In the genomic region with DNA sequence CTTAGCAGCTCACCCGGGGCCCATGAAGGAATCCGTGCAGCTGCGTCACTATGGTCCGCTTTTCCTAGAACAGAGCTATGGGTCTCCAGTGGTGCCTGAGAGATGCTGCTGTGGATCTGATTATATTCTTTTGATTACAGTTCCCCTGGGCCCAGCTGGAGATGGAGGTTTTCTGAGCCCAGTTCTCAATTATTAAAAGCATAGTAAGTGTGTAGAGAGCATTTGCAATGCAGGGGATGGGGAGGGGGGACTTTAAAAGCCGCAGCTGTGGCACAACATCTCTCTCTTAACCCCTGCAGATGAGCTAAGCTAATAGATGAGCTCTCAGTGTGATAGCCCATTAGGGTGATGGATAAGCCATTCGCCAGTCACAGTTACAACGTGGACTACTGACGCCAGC, we compare ENCODE assay signal across 21 mouse cellular contexts.
A peak's percentile ranks its signal among the peaks of the same experiment; 100 is the strongest.
DNase-seq lines count a peak whose midpoint lies in the region; ATAC-seq lines count a peak whose summit lies in the region.
"Had no signal": no experiment of that assay in that cellular context is flagged by ENCODE, and none has a peak within 500 bp of the region (broad histone marks: within the 10 kb centered on the region; RNA-seq: fewer than 3 reads in every experiment).

No protein-coding gene starts in this region.

- WGBS in neural tube, embryonic 11.5 days: 61% methylated on average over 8 of the region's 8 CpGs
- WGBS in hindbrain, embryonic 11.5 days: 68% methylated on average over 8 of the region's 8 CpGs
- 25% methylated on average over 8 of the region's 8 CpGs for WGBS in neural tube, embryonic 14.5 days

- H3K27me3 ChIP-seq in neural tube, embryonic 11.5 days (ENCODE audit: control insufficient read depth, insufficient read depth, low read length): no peaks in the 10 kb centered on the region
- H3K27me3 ChIP-seq in hindbrain, embryonic 11.5 days (ENCODE audit: control insufficient read depth, insufficient read depth, low read length): no peaks in the 10 kb centered on the region
- H3K27me3 ChIP-seq in neural tube, embryonic 14.5 days (ENCODE audit: control insufficient read depth, insufficient read depth, low read length): no peaks in the 10 kb centered on the region
- H3K27me3 ChIP-seq: embryonic facial prominence, embryonic 15.5 days had no signal

- no peak overlapping the region for H3K9ac ChIP-seq in neural tube, embryonic 11.5 days (ENCODE audit: low read length)
- H3K9ac ChIP-seq in hindbrain, embryonic 11.5 days (ENCODE audit: low read depth, low read length): no peak overlapping the region
- H3K9ac ChIP-seq in neural tube, embryonic 14.5 days (replicated peaks; ENCODE audit: low read depth, low read length): no peak overlapping the region
- H3K9ac ChIP-seq: embryonic facial prominence, embryonic 15.5 days; heart, embryonic 12.5 days had no signal

- DNase-seq in neural tube, embryonic 11.5 days (ENCODE audit: low spot score): peak; percentile 39
- no peak for DNase-seq in neural tube, embryonic 10.5 days (ENCODE audit: extremely low spot score, low spot score)
- peak; percentile 25 for DNase-seq in hindbrain, embryonic 11.5 days (ENCODE audit: low spot score)
- peak; percentile 43 for DNase-seq in mesoderm, embryonic 11.5 days (ENCODE audit: low read depth, low spot score)
- DNase-seq in embryo, embryonic 11 days: no peak
- no peak for DNase-seq in ovary, postnatal 14 days (ENCODE audit: low spot score)
- no peak for DNase-seq in urinary bladder, postnatal 10 days (ENCODE audit: low spot score)
- DNase-seq: adrenal gland, adult 2 months; cerebellum, postnatal 10 days; heart, postnatal 14 days; kidney, adult 8-10 months; kidney, postnatal 14 days; left cerebral cortex, postnatal 4 days; liver; right cerebral cortex, postnatal 14 days; thymus, postnatal 4 days had no signal

- H3K9me3 ChIP-seq in neural tube, embryonic 11.5 days (ENCODE audit: control insufficient read depth, low read length): no peaks in the 10 kb centered on the region
- no peaks in the 10 kb centered on the region for H3K9me3 ChIP-seq in hindbrain, embryonic 11.5 days (ENCODE audit: control insufficient read depth, low read length)
- H3K9me3 ChIP-seq in neural tube, embryonic 14.5 days (ENCODE audit: control insufficient read depth, low read length): no peaks in the 10 kb centered on the region
- H3K9me3 ChIP-seq: embryonic facial prominence, embryonic 15.5 days; heart, embryonic 12.5 days had no signal

- no peaks in the 10 kb centered on the region for H3K4me1 ChIP-seq in neural tube, embryonic 11.5 days (ENCODE audit: control insufficient read depth, insufficient read depth, low read length)
- no peaks in the 10 kb centered on the region; the same call in 1 of the 2 replicates for H3K4me1 ChIP-seq in hindbrain, embryonic 11.5 days (replicated peaks; ENCODE audit: control insufficient read depth, insufficient read depth, low read length)
- H3K4me1 ChIP-seq in neural tube, embryonic 14.5 days (ENCODE audit: control insufficient read depth, insufficient read depth, low read length): peaks cover 13% of the 10 kb centered on the region; the same call in 1 of the 2 replicates

- ATAC-seq in neural tube, embryonic 11.5 days (ENCODE audit: insufficient read depth, low FRiP score, low TSS enrichment): peak; percentile 74
- peak; percentile 87 for ATAC-seq in hindbrain, embryonic 11.5 days (ENCODE audit: low FRiP score)
- peak; percentile 88 for ATAC-seq in neural tube, embryonic 14.5 days (ENCODE audit: low read depth)
- ATAC-seq: lung, postnatal 0 days had no signal

- H3K4me3 ChIP-seq in neural tube, embryonic 11.5 days (ENCODE audit: low read depth, low read length): no peak overlapping the region
- H3K4me3 ChIP-seq in hindbrain, embryonic 11.5 days (ENCODE audit: low read depth, low read length): no peak overlapping the region
- no peak overlapping the region for H3K4me3 ChIP-seq in neural tube, embryonic 14.5 days (ENCODE audit: low read depth, low read length)
- H3K4me3 ChIP-seq: embryonic facial prominence, embryonic 15.5 days; heart, embryonic 12.5 days; layer of hippocampus, adult 2 months had no signal

- no peak overlapping the region for H3K27ac ChIP-seq in neural tube, embryonic 11.5 days (ENCODE audit: low read depth, low read length)
- peak overlapping the region; percentile 25; the same call in 1 of the 2 replicates for H3K27ac ChIP-seq in hindbrain, embryonic 11.5 days (ENCODE audit: low read depth, low read length)
- H3K27ac ChIP-seq in neural tube, embryonic 14.5 days (ENCODE audit: low read depth, low read length): peak overlapping the region; percentile 17; the same call in 1 of the 2 replicates
- H3K27ac ChIP-seq: embryonic facial prominence, embryonic 15.5 days; layer of hippocampus, adult 2 months had no signal

- H3K4me2 ChIP-seq in neural tube, embryonic 11.5 days (ENCODE audit: low read depth): no peak overlapping the region
- H3K4me2 ChIP-seq in hindbrain, embryonic 11.5 days (replicated peaks; ENCODE audit: low read depth, low read length): no peak overlapping the region
- H3K4me2 ChIP-seq in neural tube, embryonic 14.5 days (ENCODE audit: low read depth, low read length): peak overlapping the region; percentile 9; the same call in 1 of the 2 replicates
- H3K4me2 ChIP-seq: embryonic facial prominence, embryonic 15.5 days; heart, embryonic 12.5 days had no signal

- no peaks in the 10 kb centered on the region for H3K36me3 ChIP-seq in neural tube, embryonic 11.5 days (ENCODE audit: control insufficient read depth, insufficient read depth, low read length)
- no peaks in the 10 kb centered on the region for H3K36me3 ChIP-seq in hindbrain, embryonic 11.5 days (ENCODE audit: control insufficient read depth, insufficient read depth, low read length)
- H3K36me3 ChIP-seq in neural tube, embryonic 14.5 days (ENCODE audit: control insufficient read depth, insufficient read depth, low read length): no peaks in the 10 kb centered on the region
- H3K36me3 ChIP-seq: embryonic facial prominence, embryonic 15.5 days; heart, embryonic 12.5 days had no signal

Comparison
In these comparisons a context has a peak if more than half of its experiments do, and no peak if none do; other contexts are left out.
1. DNase-seq: peak in neural tube, embryonic 11.5 days (single experiment), hindbrain, embryonic 11.5 days (single experiment) and mesoderm, embryonic 11.5 days (single experiment); none in neural tube, embryonic 10.5 days (single experiment), embryo, embryonic 11 days (single experiment), ovary, postnatal 14 days (single experiment) and urinary bladder, postnatal 10 days (single experiment).
2. Peak in every context shown above with its lines, with median percentiles within 50 percentile points of each other: ATAC-seq.